Mouse (Mus musculus): Measurements from ENCODE around the gene Ccdc74a. TPM values are rescaled to one million over a fixed set of nuclear protein-coding genes. Genes with fewer than 3 reads are reported as not detected.

Ccdc74a gene
- 0.72 TPM for polyA plus RNA-seq (2017; shearing (Covaris generic))

GRCm38 (mm10) chr16:17646310-17647114 is at the start of gene Ccdc74a:
TSS of gene Ccdc74a (plus strand) at chr16:17646470.

DNA sequence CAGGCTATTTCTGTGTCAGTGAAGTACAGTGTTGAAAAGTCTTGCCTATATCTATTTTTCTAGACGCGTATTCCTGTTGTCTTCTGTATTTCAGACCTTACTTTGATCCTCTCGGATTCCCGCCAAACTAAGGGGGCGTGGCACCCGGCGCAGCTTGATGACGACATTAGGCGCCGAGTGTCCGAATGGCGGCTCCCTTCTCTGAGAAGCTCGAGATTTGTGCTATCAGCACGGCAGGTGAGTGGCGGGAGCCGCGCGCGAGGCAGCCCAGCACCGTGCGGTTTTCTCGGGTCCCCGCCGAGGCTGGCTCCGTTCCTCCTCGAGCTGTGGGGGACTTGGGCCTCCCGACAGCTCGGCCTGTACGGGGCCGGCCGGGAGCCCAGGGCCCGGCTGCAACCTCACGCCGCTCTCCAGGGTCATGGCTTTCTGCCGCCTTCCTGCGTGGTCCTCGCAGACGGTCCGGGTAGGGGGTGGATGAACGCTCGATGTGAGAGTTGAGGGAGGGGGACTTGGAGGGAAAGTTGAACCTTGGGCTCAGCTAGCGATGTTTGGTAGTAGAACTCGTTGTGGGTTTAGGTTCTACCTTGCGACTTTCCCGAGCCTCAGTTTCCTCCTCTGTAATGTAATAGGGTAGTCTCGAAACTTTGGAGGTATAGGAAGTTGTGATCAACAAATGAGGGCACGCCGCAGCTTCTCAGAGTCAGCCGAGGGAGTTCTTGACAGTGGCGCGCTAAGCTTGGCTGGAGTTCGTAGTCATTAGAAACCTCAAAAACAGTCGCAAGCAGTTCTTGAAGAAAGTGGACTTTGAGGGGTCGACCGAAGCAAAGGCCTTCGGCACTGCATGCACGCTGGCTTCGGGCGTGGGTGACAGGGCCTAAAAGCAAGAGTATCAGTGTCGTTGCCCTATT is 26.8 kb upstream of the Ccdc74a start, which contains the start of gene Smpd4:
Smpd4 (plus strand) TSS at position 157 of the 908 bp plus-strand sequence.

Other genes starting within 250 kb of the Ccdc74a start
- 19.4 TPM for gene Snap29, start 240.5 kb upstream of the Ccdc74a start, polyA plus RNA-seq (2017; shearing (Covaris generic))
- 71.0 TPM for gene Pi4ka, start 240.2 kb upstream of the Ccdc74a start, polyA plus RNA-seq (2017; shearing (Covaris generic))
- gene Crkl, start 194.5 kb upstream of the Ccdc74a start, polyA plus RNA-seq (2017; shearing (Covaris generic)): 65.7 TPM
- not detected for gene Aifm3, start 156.9 kb upstream of the Ccdc74a start, polyA plus RNA-seq (2017; shearing (Covaris generic))
- gene Lztr1, start 137.8 kb upstream of the Ccdc74a start, polyA plus RNA-seq (2017; shearing (Covaris generic)): 72.2 TPM
- 80.5 TPM for gene Thap7, start 115.3 kb upstream of the Ccdc74a start, polyA plus RNA-seq (2017; shearing (Covaris generic))
- gene Lrrc74b, start 85.2 kb upstream of the Ccdc74a start, polyA plus RNA-seq (2017; shearing (Covaris generic)): not detected
- not detected for gene P2rx6, start 84.6 kb upstream of the Ccdc74a start, polyA plus RNA-seq (2017; shearing (Covaris generic))
- gene Slc7a4, start 63.3 kb upstream of the Ccdc74a start, polyA plus RNA-seq (2017; shearing (Covaris generic)): 1.6 TPM
- 20.8 TPM for gene Smpd4, start 27.1 kb upstream of the Ccdc74a start, polyA plus RNA-seq (2017; shearing (Covaris generic))
- 134 TPM for gene Med15, start 86.4 kb downstream of the Ccdc74a start, polyA plus RNA-seq (2017; shearing (Covaris generic))
- gene Klhl22, start 113.1 kb downstream of the Ccdc74a start, polyA plus RNA-seq (2017; shearing (Covaris generic)): 19.7 TPM
- gene Scarf2, start 150.8 kb downstream of the Ccdc74a start, polyA plus RNA-seq (2017; shearing (Covaris generic)): not detected
- 0.28 TPM for gene B830017H08Rik, start 186.7 kb downstream of the Ccdc74a start, polyA plus RNA-seq (2017; shearing (Covaris generic))
- 2.7 TPM for gene Car15, start 191.9 kb downstream of the Ccdc74a start, polyA plus RNA-seq (2017; shearing (Covaris generic))
- 0.34 TPM for gene Gm20518, start 245.2 kb downstream of the Ccdc74a start, polyA plus RNA-seq (2017; shearing (Covaris generic))
- gene Tssk1, start 247.8 kb downstream of the Ccdc74a start, polyA plus RNA-seq (2017; shearing (Covaris generic)): 0.05 TPM

Data from CD4-positive, CD25-positive, alpha-beta regulatory T cell (primary cell).